Mouse (Mus musculus): ENCODE results near the gene Cdkal1.

The Cdkal1 gene

GRCm38 (mm10) chr13:29581762-29582700 is 273.4 kb downstream of the Cdkal1 start:
- no peak for DNase-seq (ENCODE audit: low read depth, low spot score)

DNA sequence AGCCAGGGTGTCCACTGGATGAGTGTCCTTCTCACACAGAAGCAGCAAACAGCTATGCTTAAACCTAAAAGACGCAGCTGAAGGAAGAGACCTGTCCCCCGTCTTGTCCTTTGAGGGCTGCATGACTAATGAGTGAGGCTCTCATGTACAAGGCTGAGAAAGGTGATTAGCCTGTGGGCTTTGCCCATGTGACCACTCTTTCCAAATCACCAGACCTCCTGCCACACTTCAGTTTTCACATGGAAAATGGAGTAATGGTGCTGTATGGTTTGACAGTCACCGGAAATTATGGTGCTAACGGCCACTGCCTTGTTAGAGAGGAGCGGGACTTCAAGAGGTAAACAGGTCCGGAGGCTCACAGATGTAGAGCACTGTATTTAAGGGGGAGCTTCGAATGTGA is 274.7 kb downstream of the Cdkal1 start:
- DNase-seq (ENCODE audit: low read depth, low spot score): no peak

DNA sequence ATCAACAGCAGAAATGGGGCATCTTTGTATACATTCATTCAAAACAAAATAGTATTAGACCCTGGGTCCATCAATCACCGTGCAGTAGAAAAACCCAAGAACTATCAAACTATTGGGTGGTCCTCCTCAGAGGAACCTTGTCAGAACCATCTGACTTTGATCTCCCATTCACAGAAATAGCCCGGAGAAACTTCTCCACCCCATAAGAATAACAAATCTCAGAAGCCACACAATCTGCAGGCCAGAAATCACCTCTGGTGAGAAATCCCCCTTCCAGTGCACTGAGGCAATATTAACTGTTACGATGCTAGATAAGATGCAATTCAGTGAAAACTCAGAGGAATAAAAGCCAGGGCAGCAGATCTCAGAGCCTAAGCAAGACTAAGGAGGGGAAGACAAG is 275.5 kb downstream of the Cdkal1 start:
- no peak for DNase-seq (ENCODE audit: low read depth, low spot score)

DNA sequence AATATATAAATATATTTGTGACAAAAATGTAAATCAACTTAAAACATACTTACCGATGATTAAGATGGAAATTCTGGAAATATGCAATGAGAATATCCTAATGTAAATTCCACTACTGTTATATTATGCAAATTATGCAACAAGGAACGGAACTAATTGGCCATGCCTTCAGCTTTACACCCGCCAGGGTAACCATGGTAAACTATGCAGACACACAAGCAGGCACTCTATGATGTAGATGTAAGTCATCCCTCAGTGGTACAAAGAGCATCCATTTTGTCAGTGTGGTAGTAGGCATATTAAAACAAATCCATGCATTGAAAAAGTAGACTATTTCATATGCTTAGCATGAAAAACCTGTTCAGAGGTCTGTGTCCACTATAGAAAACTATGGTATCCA is 276.9 kb downstream of the Cdkal1 start:
- no peak for DNase-seq (ENCODE audit: low read depth, low spot score)

- DNase-seq (ENCODE audit: low read depth, low spot score): no peak
Observed at GRCm38 (mm10) chr13:29574784-29575183, 280.7 kb downstream of the Cdkal1 start.

GRCm38 (mm10) chr13:29572477-29572876 is 283.0 kb downstream of the Cdkal1 start:
- DNase-seq (ENCODE audit: low read depth, low spot score): no peak

DNA sequence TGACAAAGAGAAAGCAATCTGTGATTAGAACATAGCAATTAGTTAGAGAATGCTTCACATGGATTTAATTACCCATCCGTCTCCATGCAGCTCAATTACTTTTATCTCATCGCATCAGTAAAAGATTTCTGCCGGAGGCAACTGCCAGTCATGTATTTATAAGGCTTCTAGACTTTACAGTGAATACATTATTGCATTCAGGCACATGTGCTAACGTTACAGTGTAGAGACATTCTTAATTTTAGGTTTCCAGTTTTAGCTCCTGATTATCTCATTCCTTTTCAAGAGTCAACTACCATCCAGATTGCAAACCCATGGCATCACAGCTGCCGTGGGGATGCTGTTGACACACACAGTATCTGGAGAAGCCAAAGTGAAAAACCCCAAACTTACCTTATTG is 289.8 kb downstream of the Cdkal1 start:
- no peak for DNase-seq (ENCODE audit: low read depth, low spot score)

DNA sequence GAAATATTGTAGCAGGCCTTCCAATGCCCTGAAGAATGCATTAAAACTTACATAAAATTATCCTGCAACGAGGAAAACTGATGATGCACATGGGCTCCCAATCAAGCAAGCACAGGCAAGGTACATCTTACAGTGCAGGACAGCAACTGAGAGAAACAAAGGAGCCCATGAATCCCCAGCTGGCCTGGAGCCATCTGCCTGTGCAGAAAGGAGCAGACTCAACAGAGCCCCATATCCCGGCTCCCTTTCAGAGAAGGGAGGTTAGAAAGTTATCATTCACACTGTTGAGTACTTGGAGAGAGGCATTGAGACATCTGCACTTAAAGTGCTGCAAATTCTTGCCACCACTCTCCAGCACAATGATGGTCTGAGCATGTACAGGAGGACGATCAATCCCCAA is 296.3 kb downstream of the Cdkal1 start:
- DNase-seq (ENCODE audit: low read depth, low spot score): no peak

DNA sequence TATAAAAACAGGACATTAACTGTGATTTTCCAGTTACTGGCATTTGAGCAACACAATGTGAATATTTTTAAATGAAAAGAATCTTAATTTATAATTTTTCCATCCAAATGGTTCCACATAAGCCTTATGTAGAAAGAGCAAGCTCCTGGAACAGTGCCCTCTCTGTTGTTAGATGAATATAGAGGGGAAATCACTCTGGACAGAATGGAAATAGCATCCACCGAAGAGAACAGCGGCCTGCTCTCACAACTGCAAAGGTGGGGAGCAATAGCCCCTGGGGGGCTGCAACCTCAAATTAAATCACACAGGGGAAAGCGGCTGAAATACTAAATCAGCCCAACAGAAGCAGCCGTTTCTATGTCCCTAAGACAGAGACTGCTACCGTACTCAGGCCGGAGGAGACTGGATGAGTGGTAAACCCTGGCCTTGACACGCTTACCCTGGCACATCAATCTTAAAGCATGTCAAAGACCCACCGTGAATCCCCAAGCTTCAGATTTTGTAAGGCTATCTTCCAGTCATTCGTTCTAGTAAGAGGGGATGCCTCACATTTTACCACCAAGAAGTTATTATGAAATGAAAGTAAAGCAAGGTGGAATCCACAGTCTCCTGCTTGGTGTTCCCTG is 300.2 kb downstream of the Cdkal1 start:
- DNase-seq (ENCODE audit: low read depth, low spot score): no peak

DNA sequence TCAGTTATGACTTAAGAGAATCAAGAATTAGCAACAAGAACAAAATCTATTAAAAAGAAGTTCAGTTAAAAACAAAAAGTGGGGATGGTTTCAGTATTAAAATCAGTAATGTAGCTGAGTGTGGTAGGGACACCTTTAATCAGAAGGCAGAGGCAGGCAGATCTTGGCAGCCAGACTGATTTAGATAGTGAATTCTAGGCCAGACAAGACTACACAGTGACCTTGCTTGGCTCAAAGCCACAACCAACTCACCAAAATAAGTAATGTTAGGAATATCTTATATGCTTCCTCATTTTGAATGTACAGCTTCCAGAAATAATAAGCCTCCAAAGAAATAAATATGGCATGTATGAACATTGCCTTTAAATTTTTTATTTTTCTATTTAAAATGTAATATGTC is 301.7 kb downstream of the Cdkal1 start:
- DNase-seq (ENCODE audit: low read depth, low spot score): no peak

DNA sequence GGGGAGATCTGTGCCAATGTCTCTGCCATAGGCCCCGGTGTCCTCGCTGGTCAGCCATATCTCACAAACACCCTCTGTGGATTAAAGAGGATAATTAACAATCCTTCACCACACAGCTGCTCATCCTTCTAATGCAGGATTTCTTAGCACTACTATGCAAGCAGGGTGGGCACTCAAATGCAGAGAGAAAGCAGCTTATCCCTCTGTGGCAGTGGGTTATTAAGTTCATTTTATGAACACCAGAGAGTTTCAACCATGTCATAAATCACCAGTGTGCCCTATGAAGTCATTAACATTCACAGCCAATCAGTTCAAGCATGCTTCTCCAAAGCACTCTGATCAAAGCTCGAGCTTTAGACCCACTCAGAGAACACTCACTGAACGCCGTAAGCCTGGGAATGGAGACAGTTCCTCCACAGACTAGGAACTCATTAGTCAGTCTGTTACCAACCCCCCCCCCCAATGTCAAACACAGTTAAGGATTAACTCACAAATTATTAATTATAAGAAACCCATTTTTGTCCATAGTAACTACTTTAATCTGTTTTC is 303.1 kb downstream of the Cdkal1 start:
- no peak for DNase-seq (ENCODE audit: low read depth, low spot score)

GRCm38 (mm10) chr13:29550886-29551285 is 304.6 kb downstream of the Cdkal1 start:
- DNase-seq (ENCODE audit: low read depth, low spot score): no peak

- DNase-seq (ENCODE audit: low read depth, low spot score): no peak
Observed at GRCm38 (mm10) chr13:29550203-29550602, 305.3 kb downstream of the Cdkal1 start.

GRCm38 (mm10) chr13:29549761-29550160 is 305.7 kb downstream of the Cdkal1 start:
- no peak for DNase-seq (ENCODE audit: low read depth, low spot score)

DNA sequence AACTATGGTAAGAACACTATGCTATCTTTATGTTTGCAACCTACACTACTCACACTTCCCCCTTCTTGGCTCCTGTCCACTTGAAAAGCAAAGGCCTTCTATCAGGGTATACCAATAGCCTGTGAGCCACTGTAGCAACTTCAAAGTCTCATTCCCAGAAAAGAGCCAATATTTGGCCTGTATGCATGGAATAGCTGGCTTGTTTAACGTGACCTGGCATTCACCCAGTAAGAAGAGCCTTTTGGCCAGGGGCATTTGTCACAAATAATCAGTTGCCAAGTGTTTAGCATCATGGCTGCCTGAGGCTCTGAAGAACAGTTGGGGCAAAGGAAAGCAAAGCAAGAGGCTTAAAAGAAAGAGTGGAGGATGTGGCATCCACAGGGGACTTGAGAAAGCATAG is 317.6 kb downstream of the Cdkal1 start:
- DNase-seq (ENCODE audit: low read depth, low spot score): no peak

- no peak for DNase-seq (ENCODE audit: low read depth, low spot score)
Observed at GRCm38 (mm10) chr13:29533586-29533985, 321.9 kb downstream of the Cdkal1 start.

DNA sequence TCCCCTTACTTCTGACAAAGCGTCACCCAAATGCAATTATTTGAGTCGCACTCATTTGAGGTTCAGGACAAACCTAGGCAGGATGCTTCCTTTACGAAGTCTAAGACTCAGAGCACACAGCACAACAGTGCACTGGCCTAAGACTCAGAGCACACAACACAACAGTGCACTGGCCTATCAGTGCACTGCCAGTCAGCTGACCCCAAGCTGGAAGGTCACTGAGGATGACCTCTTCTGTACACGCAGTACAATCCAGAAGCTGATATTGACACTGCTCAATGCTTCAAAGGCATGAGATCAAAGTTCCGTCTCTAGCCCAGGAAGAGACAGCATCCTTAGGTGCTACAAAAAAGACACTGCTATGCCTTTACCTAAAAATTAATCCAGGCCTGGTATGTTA is 327.1 kb downstream of the Cdkal1 start:
- DNase-seq (ENCODE audit: low read depth, low spot score): no peak

- no peak for DNase-seq (ENCODE audit: low read depth, low spot score)
Observed at GRCm38 (mm10) chr13:29521321-29521720, 334.2 kb downstream of the Cdkal1 start.

GRCm38 (mm10) chr13:29514071-29514470 is 341.4 kb downstream of the Cdkal1 start:
- DNase-seq (ENCODE audit: low read depth, low spot score): no peak

- DNase-seq (ENCODE audit: low read depth, low spot score): no peak
Observed at GRCm38 (mm10) chr13:29504861-29505568, 350.5 kb downstream of the Cdkal1 start.

- DNase-seq (ENCODE audit: low read depth, low spot score): no peak
Observed at GRCm38 (mm10) chr13:29503147-29504044, 352.1 kb downstream of the Cdkal1 start.

All from CD4-positive helper T cell, adult 2 months (primary cell).